Mouse (Mus musculus): ENCODE results near the gene Nup188.

Gene Nup188

GRCm38 (mm10) chr2:30285004-30285403, 1.2 kb upstream of the Nup188 start:
- DNase-seq (ENCODE audit: low spot score in 2 of 2), result no peak

- no peak for DNase-seq (ENCODE audit: low spot score in 2 of 2)
Observed at GRCm38 (mm10) chr2:30285416-30286181, 598 bp upstream of the Nup188 start.

DNA sequence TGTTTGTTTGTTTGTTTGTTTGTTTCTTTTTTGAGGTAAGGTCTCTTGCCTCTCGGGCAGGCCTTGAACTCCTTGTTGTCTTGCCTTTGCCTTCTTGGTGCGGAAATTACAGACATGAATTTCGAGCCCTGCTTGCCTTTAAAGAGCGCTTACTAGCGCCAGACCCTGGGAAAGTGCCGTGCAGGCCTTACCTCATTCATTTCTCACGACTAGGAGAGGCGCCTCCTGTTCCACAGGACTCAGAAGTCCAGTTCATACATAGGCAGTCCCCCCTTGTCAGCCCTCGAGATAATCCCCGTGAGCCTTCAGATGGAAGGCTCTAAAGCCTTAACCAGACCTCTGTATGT, 803 bp downstream of the Nup188 start:
- no peak for DNase-seq (ENCODE audit: low spot score in 2 of 2)

DNA sequence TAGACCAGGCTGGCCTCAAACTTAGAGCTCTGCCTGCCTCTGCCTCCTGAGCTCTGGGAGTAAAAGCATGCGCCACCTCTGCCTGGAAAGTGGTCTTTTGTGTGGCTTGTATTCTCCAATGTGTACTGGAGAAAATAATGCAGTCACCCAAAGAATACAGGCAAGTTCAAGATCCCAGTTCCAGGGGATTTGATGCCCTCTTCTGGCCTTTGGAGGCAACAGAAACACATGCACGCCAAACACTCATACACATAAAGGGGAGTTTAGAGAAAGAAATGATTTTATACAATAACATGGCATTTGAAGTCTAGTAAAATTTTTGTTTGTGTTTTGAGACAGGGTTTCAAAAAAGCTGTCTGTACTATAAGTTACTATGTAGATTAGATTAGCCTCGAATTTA, 13.3 kb downstream of the Nup188 start:
- DNase-seq (ENCODE audit: low spot score in 2 of 2), result no peak

DNA sequence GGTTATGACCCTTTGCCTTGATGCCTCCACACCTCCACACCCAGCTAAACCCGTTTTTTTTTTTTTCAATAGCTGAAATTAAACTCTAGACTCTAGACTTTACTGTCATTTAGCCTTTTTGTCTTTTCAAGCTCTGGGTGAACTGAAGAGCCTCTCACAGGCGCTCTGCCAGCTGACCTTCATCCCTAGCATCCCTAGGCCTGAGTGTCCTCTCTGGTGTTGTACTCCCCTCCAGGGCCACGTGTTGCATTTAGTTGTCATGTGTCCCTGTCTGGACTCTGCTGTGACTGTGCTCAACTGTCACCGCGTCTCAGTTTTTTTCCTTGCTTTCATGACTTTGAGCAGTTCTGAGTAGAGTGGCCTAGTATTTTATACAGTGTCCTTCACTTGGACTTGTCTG, 13.8 kb downstream of the Nup188 start:
- DNase-seq (ENCODE audit: low spot score in 2 of 2), result no peak

- DNase-seq (ENCODE audit: low spot score in 2 of 2), result no peak
Observed at GRCm38 (mm10) chr2:30306087-30306486, 19.9 kb downstream of the Nup188 start.

DNA sequence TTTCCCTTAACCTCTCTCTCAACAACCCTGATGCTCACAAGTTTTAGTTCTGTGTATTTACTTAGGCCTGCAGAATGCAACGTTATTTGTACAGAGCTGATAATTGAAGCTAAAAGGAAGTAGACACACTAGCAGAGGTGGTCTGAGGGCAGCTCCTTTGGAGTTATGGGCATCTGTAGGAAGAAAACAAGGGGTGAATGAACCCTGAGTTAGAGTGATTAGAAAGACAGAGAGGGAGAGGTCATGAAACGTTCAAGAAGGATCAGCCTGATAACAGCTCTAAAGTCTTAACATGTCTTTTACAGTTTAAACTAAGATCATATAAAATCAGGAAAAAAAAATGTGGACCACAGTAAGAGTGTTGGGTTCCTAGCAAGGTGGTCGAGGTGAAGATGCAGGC, 23.2 kb downstream of the Nup188 start:
- DNase-seq (ENCODE audit: low spot score in 2 of 2), result no peak

GRCm38 (mm10) chr2:30311481-30311880, 25.3 kb downstream of the Nup188 start:
- no peak for DNase-seq (ENCODE audit: low spot score in 2 of 2)

DNA sequence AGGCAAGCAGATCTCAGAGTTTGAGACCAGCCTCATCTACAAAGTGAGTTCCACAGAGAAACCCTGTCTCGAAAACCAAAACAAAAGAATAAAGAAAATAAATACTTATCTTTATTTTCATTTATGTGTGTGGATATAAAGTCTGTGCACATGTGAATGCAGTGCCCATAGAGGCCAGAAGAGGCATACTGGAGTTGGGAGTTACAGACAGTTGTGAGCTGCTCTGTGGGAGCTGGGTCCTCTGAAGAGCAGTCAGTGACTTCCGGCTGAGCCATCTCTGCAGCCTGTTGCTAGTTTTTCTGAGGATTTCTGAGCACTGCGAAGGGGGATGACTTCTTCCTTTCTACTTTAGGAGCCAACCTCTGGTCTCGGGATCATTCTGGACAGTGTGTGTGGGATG, 29.9 kb downstream of the Nup188 start:
- DNase-seq (ENCODE audit: low spot score in 2 of 2), result no peak

DNA sequence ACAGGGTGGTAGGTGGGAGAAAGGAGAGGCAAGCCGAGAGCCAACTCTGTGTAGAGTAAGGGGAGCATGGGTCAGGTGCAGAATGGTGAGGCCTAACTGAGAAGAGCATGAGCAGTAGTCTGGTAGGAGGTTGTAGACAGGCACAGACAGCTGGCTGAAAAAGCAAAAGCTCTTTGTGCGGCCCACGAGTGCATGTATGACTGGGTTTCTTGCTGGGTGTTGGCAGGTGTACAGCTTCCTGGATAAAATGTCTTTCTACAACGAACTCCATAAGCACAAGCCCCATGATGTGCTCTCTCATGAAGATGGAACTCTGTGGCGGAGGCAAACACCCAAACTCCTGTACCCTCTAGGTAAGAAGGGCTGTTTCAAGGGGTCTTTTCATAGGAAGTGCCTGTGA, 30.8 kb downstream of the Nup188 start:
- no peak for DNase-seq (ENCODE audit: low spot score in 2 of 2)

DNA sequence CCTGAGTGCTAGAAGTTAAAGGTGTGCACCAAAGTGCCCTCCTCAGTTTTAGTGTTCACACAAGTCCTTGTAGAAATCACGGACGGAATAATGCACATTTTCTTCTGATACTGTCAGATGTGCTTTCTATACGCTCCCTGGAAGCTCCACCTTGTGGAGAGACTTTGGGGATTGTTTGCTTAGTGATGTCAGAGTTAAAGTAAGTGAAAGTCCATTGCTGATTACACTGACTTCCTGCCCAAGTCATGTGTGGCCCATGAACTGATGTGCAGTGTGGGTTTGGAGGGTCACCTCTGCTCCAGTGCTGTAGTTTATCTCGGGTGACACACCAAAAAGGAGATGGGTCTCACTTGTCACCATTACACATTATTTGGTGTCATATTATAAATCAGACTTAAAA, 33.1 kb downstream of the Nup188 start:
- no peak for DNase-seq (ENCODE audit: low spot score in 2 of 2)

GRCm38 (mm10) chr2:30323111-30323510, 36.9 kb downstream of the Nup188 start:
- no peak for DNase-seq (ENCODE audit: low spot score in 2 of 2)

DNA sequence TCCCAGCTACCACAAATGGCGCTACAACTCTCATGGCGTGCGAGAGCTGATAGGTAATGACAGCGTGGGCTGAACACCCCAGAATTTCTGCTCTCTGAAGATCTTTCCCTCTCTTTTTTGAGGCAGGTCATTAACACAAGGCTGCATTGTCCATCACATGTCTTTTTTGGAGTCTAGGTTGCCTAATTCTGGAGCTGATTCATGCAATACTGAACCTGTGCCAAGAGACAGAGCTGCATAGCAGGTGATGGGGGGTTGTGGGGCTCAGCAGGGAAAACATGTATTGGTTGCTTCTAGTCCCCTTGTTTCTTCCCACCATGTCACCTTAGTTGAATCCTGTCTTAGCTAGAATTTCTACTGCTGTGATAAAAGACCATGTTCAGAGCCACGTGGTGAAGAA, 39.1 kb downstream of the Nup188 start:
- DNase-seq (ENCODE audit: low spot score in 2 of 2), result no peak

- DNase-seq (ENCODE audit: low spot score in 2 of 2), result no peak
Observed at GRCm38 (mm10) chr2:30327276-30327675, 41.1 kb downstream of the Nup188 start.

- no peak for DNase-seq (ENCODE audit: low spot score in 2 of 2)
Observed at GRCm38 (mm10) chr2:30328791-30329190, 42.6 kb downstream of the Nup188 start.

GRCm38 (mm10) chr2:30335324-30335723, 49.1 kb downstream of the Nup188 start:
- DNase-seq (ENCODE audit: low spot score in 2 of 2), result no peak

GRCm38 (mm10) chr2:30336174-30336915, 50.1 kb downstream of the Nup188 start:
- no peak for DNase-seq (ENCODE audit: low spot score in 2 of 2)

- no peak for DNase-seq (ENCODE audit: low spot score in 2 of 2)
Observed at GRCm38 (mm10) chr2:30337179-30337578, 51.0 kb downstream of the Nup188 start.

GRCm38 (mm10) chr2:30342061-30342460, 55.9 kb downstream of the Nup188 start:
- DNase-seq (ENCODE audit: low spot score in 2 of 2), result no peak

DNA sequence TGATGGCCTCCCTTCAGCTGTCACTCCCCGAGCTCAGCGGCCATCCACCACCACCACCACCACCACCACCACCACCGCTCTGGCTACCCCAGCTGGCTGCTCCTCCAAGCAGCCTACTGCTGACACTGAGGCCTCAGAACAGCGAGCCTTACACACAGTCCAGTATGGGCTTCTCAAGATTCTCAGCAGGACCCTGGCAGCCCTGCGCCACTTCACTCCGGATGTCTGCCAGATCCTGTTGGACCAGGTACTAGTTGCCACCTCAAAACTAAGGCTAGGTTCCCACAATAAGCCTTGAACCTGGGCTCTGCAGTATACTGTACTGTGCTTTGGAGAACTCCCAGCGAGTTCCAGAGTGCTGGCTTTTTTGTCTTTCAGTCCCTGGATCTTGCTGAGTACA, 56.3 kb downstream of the Nup188 start:
- DNase-seq (ENCODE audit: low spot score in 2 of 2), result no peak

- DNase-seq (ENCODE audit: low spot score in 2 of 2), result no peak
Observed at GRCm38 (mm10) chr2:30343601-30344137, 57.5 kb downstream of the Nup188 start.

GRCm38 (mm10) chr2:30345971-30346676, 59.9 kb downstream of the Nup188 start:
- DNase-seq (ENCODE audit: low spot score in 2 of 2), result no peak

DNA sequence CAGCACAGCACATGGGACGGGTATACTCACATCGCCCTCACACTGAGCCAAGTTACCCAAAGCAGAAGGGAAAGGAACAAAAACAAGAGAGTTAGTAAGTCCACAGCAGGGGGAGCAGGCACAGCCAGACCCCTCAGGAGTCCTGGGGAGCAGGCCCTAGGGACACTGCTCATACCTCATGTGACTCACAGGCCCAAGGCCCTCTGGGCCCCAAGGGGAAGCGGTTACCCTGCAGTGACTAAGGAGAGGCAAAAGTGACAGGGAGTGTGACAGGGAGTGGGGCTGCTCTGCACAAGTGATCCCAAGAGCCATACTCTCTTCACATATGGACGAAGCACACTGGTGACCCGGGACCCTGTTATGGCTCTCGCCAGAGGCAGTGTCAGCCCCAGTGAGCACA, 63.0 kb downstream of the Nup188 start:
- DNase-seq (ENCODE audit: low spot score in 2 of 2), result no peak
